Mouse (Mus musculus) spleen, postnatal 36 days (tissue): ENCODE results near the gene Tspan9.

ENCODE experiments used
- DNase-seq, 2 experiments: peaks; one replicate each; pipeline ENCODE4 v3.0.0; 2022; ENCODE audit warnings: low spot score in 2 of 2, mixed read lengths in 1 of 2

Gene Tspan9

GRCm38 (mm10) chr6:128133679-128134191, 9.7 kb downstream of the Tspan9 start:
- DNase-seq: no peak

GRCm38 (mm10) chr6:128132581-128132980, 10.8 kb downstream of the Tspan9 start:
- DNase-seq: no peak

- DNase-seq: no peak
Observed at GRCm38 (mm10) chr6:128131390-128131789, 12.0 kb downstream of the Tspan9 start.

- DNase-seq: no peak
Observed at GRCm38 (mm10) chr6:128130686-128131085, 12.7 kb downstream of the Tspan9 start.

GRCm38 (mm10) chr6:128129382-128129781, 14.0 kb downstream of the Tspan9 start:
- no peak for DNase-seq

- DNase-seq: no peak
Observed at GRCm38 (mm10) chr6:128127312-128127711, 16.1 kb downstream of the Tspan9 start.

- no peak for DNase-seq
Observed at GRCm38 (mm10) chr6:128126876-128127275, 16.5 kb downstream of the Tspan9 start.

- DNase-seq: no peak
Observed at GRCm38 (mm10) chr6:128125464-128125863, 17.9 kb downstream of the Tspan9 start.

GRCm38 (mm10) chr6:128124222-128124971, 19.0 kb downstream of the Tspan9 start:
- no peak for DNase-seq

GRCm38 (mm10) chr6:128122127-128122526, 21.3 kb downstream of the Tspan9 start:
- DNase-seq: no peak

- DNase-seq: no peak
Observed at GRCm38 (mm10) chr6:128121691-128122090, 21.7 kb downstream of the Tspan9 start.

- no peak for DNase-seq
Observed at GRCm38 (mm10) chr6:128120806-128121205, 22.6 kb downstream of the Tspan9 start.

GRCm38 (mm10) chr6:128118670-128119230, 24.6 kb downstream of the Tspan9 start:
- DNase-seq: no peak

GRCm38 (mm10) chr6:128116836-128117542, 26.4 kb downstream of the Tspan9 start:
- DNase-seq: no peak

GRCm38 (mm10) chr6:128116344-128116743, 27.1 kb downstream of the Tspan9 start:
- no peak for DNase-seq

GRCm38 (mm10) chr6:128115121-128115520, 28.3 kb downstream of the Tspan9 start:
- DNase-seq: no peak

- no peak for DNase-seq
Observed at GRCm38 (mm10) chr6:128112605-128113004, 30.8 kb downstream of the Tspan9 start.

GRCm38 (mm10) chr6:128111784-128112183, 31.6 kb downstream of the Tspan9 start:
- DNase-seq: no peak

GRCm38 (mm10) chr6:128108324-128109035, 34.9 kb downstream of the Tspan9 start:
- no peak for DNase-seq

- no peak for DNase-seq
Observed at GRCm38 (mm10) chr6:128107698-128108097, 35.7 kb downstream of the Tspan9 start.

- no peak for DNase-seq
Observed at GRCm38 (mm10) chr6:128106154-128106553, 37.2 kb downstream of the Tspan9 start.
